Mouse (Mus musculus): ENCODE measurements around the gene 6430628N08Rik.

GRCm38 (mm10) chr4:115855609-115856008, 34.9 kb upstream of the 6430628N08Rik start:
- TF ChIP-seq CTCF (IDR thresholded peaks at IDR 0.05; ENCODE audit: low read depth) (no peak), EP300 (IDR thresholded peaks at IDR 0.05; ENCODE audit: low read depth) (no peak)
